Mouse (Mus musculus) forebrain, postnatal 0 days (tissue): ENCODE results near the gene Cfap126. TPM values are rescaled to one million over a fixed set of nuclear protein-coding genes. Genes with fewer than 3 reads are reported as not detected.
A peak's percentile ranks its signal among the peaks of the same experiment; 100 is the strongest.
"Not testable (repeated sequence)": the region's sequence is repeated elsewhere in the genome, so short reads cannot be mapped to it uniquely, and the experiment has no call there.

Experiments used
- ATAC-seq: fragments of 200-750 bp; cut with Nextera tagmentation; 2 replicates; pipeline ENCODE4 v1.8.0; 2017; ENCODE audit warnings: mild to moderate bottlenecking, moderate library complexity
- DNase-seq: peaks from one replicate; pipeline ENCODE4 v3.0.0-alpha.2; 2015
- H3K27ac ChIP-seq: fragments of 300-500 bp; sonication (generic); 2 replicates; pipeline ENCODE4 v1.5.1; 2014; ENCODE audit warnings: low read depth, mild to moderate bottlenecking, antibody characterized with exemption, low read length, moderate library complexity, mixed read lengths
- H3K27me3 ChIP-seq: fragments of 300-500 bp; sonication (generic); 2 replicates; pipeline ENCODE4 v1.6.1; 2014; ENCODE audit warnings: mild to moderate bottlenecking, low read length, mixed read lengths; ENCODE audit not compliant: insufficient read depth
- H3K36me3 ChIP-seq: fragments of 300-500 bp; sonication (generic); 2 replicates; pipeline ENCODE4 v1.6.1; 2014; ENCODE audit warnings: mild to moderate bottlenecking, moderate library complexity; ENCODE audit not compliant: insufficient read depth
- H3K4me1 ChIP-seq: fragments of 300-500 bp; sonication (generic); 2 replicates; pipeline ENCODE4 v1.6.1; 2014; ENCODE audit warnings: antibody characterized with exemption; ENCODE audit not compliant: insufficient read depth
- H3K4me2 ChIP-seq: fragments of 300-500 bp; sonication (generic); 2 replicates; pipeline ENCODE4 v1.6.1; 2014; ENCODE audit warnings: low read depth, mild to moderate bottlenecking, moderate library complexity
- H3K4me3 ChIP-seq: fragments of 300-500 bp; sonication (generic); 2 replicates; pipeline ENCODE4 v1.5.1; 2014; ENCODE audit warnings: low read depth, low read length, mixed read lengths
- H3K9ac ChIP-seq: fragments of 300-500 bp; sonication (generic); 2 replicates; pipeline ENCODE4 v1.6.1; 2014; ENCODE audit warnings: mild to moderate bottlenecking
- H3K9me3 ChIP-seq: fragments of 300-500 bp; sonication (generic); 2 replicates; pipeline ENCODE4 v1.6.1; 2016; ENCODE audit warnings: low read length
- CTCF ChIP-seq: sonication (generic); IDR thresholded peaks from 2 replicates; pipeline ENCODE4 v1.5.1; 2016; ENCODE audit warnings: antibody characterized with exemption, control low read depth, low read depth
- WGBS: fragments of 180-500 bp; shearing (Covaris S2); extraction: QIAGEN DNeasy Blood & Tissue Kit; methylation state at CpG from one replicate; pipeline ENCODE4 v1.1.7; 2014; 5-methylcytosine and 5-hydroxymethylcytosine counted together
- polyA plus RNA-seq: library from polyadenylated mRNA; unstranded; fragments of >200 nt; fragmentation: Nextera tagmentation; extraction: Ambion mirVana; gene quantifications from 2 replicates; pipeline ENCODE4 v1.2.1, GENCODE M21; 2015
- total RNA-seq: library from RNA; depleted of rRNA; stranded (reverse); fragments of >200 nt; gene quantifications from 2 replicates; pipeline ENCODE4 v1.2.3, GENCODE M21; 2014; rRNA removed

Gene Cfap126
- total RNA-seq: 1.7 and 2.4 TPM in 2 replicates
- polyA plus RNA-seq: 11.7 and 13.7 TPM in 2 replicates

DNA sequence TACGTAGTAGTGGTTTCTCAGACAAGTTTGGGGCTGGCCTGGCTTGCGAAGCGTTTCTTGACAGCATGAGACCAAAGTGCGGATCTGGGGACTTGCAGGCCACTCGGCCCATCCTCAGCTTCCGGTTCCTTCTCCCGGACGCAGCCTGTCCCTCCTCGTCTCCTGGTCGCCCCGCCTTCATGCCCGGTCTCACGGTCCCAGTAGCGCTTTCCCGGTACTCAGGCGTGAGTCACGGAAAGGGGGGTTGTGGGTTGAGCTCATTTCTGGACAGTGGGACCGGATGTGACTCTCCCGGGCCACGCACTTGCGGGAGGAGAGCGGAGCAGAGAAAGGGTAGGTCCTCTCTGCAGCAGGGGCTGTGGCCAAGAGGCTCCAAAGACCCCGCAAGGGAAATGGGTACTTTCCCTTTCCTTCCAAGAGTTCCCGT is at the start of gene Cfap126:
TSS of gene Cfap126 (plus strand) at position 46 of the 427 bp plus-strand sequence.
- DNase-seq: peak; percentile 29
- H3K4me1 ChIP-seq: 0 out of 2 replicates have a peak, but pooled peaks cover 7% of the 10 kb centered on the region
- peak within 1 kb of the TSS; percentile 41 for H3K4me3 ChIP-seq
- TF ChIP-seq CTCF: no peak
- under 1% methylated on average over 24 of the region's 24 CpGs for WGBS
- peak within 1 kb of the TSS; percentile 21; the same call in 1 of the 2 replicates for H3K27ac ChIP-seq
- peak within 1 kb of the TSS; percentile 78 for H3K4me2 ChIP-seq
- H3K36me3 ChIP-seq: no peaks in the 10 kb centered on the region
- ATAC-seq: no peak
- H3K27me3 ChIP-seq: no peaks in the 10 kb centered on the region
- no peaks in the 10 kb centered on the region for H3K9me3 ChIP-seq
- peak within 1 kb of the TSS; percentile 47 for H3K9ac ChIP-seq

- ATAC-seq: peak; percentile 66
- Histone ChIP-seq H3K27me3 (peaks cover 15% of the 10 kb centered on the region), H3K4me2 (peak within 1 kb of the TSS; percentile 47), H3K4me3 (peak within 1 kb of the TSS; percentile 35)
- not testable (repeated sequence) for H3K27ac ChIP-seq, H3K4me1 ChIP-seq, H3K36me3 ChIP-seq, H3K9ac ChIP-seq, H3K9me3 ChIP-seq
- TF ChIP-seq CTCF: peak; percentile 57
- peak; percentile 76 for DNase-seq
- 3% methylated on average over 37 of the region's 75 CpGs for WGBS
Observed at GRCm38 (mm10) chr1:171064491-171065242, 49.1 kb upstream of the Cfap126 start, which contains the start of gene Fcgr3. Fcgr3 (minus strand) TSS chr1:171064935.

DNA sequence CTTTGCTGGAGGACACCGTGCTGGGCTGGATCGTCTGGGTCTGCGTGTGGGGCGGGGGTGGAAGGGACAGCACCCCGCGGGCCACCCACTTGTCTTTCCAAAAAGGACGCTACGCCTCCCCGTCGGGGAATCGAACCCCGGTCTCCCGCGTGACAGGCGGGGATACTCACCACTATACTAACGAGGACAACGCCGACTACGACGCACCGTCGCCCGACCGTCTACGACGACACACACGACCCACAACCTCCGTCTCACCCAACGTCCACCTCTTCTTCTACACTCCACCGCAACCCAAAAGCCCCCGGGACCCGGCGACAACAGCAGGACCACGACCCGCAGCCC is 48.5 kb upstream of the Cfap126 start:
- WGBS: under 1% methylated on average over 14 of the region's 35 CpGs
- ATAC-seq: peak; percentile 68
- not testable (repeated sequence) for DNase-seq

DNA sequence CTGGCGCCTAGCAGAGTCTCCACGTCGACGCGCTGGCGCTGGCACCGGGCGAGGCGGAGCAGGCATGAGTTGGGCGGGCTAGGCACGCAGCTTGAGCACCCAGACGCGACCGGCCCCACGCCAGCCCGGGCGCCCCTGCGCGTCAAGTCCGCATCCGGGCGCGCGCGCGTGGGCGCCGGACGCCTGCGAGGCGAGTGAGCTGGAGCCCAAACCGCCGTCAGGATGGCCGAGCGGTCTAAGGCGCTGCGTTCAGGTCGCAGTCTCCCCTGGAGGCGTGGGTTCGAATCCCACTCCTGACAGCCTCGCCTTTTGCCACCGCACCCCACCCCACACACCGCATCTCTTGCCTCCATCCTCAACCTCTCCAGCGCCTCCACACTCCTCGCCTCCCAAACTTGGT is 48.0 kb upstream of the Cfap126 start:
- H3K4me1 ChIP-seq, H3K9me3 ChIP-seq, H3K9ac ChIP-seq, H3K27ac ChIP-seq, H3K36me3 ChIP-seq, DNase-seq: not testable (repeated sequence)
- peaks cover 17% of the 10 kb centered on the region for H3K27me3 ChIP-seq
- WGBS: 5% methylated on average over 25 of the region's 45 CpGs
- peak overlapping the region; percentile 43 for H3K4me2 ChIP-seq
- peak overlapping the region; percentile 18; the same call in 1 of the 2 replicates for H3K4me3 ChIP-seq
- peak; percentile 14 for ATAC-seq

More for the DNA sequence above, 48.5 kb upstream of the Cfap126 start:
- Histone ChIP-seq H3K4me2 (peak overlapping the region; percentile 42), H3K4me3 (peak overlapping the region; percentile 27), H3K27me3 (peaks cover 17% of the 10 kb centered on the region)
- not testable (repeated sequence) for H3K9ac ChIP-seq, H3K27ac ChIP-seq, H3K4me1 ChIP-seq, H3K9me3 ChIP-seq, H3K36me3 ChIP-seq

GRCm38 (mm10) chr1:171066583-171066982 is 47.1 kb upstream of the Cfap126 start:
- H3K9me3 ChIP-seq, DNase-seq, H3K27ac ChIP-seq, ATAC-seq, H3K4me2 ChIP-seq, H3K9ac ChIP-seq, H3K4me1 ChIP-seq, H3K4me3 ChIP-seq, H3K36me3 ChIP-seq: not testable (repeated sequence)
- peaks cover 17% of the 10 kb centered on the region for H3K27me3 ChIP-seq
- WGBS: 37% methylated on average over 2 of the region's 10 CpGs

- not testable (repeated sequence) for H3K4me2 ChIP-seq, H3K36me3 ChIP-seq, H3K27ac ChIP-seq, H3K4me1 ChIP-seq, H3K9ac ChIP-seq, H3K9me3 ChIP-seq, ATAC-seq, H3K4me3 ChIP-seq, DNase-seq
- WGBS: 58% methylated on average over 5 of the region's 5 CpGs
- peaks cover 17% of the 10 kb centered on the region for H3K27me3 ChIP-seq
Observed at GRCm38 (mm10) chr1:171067928-171068327, 45.8 kb upstream of the Cfap126 start.

DNA sequence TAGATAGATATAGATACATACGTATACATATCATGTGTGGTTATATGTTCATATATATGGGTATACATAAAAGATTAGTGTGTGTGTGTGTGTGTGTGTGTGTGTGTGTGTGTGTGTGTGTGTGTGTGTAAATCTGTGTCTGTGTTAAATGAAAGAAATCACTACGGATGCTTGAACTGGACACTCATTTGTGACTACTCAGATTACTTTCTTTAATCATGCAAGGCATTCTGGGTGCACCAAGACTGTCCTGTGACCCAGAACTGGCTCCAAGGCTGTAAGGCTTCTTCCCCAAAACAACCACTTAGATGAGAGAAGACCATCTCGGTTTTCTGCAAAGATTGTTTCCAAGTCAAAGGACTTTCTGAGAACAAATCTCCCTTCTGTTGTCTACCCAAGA is 44.2 kb upstream of the Cfap126 start:
- H3K27me3 ChIP-seq, ATAC-seq, H3K4me3 ChIP-seq, H3K4me2 ChIP-seq, H3K9me3 ChIP-seq, H3K27ac ChIP-seq, H3K9ac ChIP-seq, H3K36me3 ChIP-seq, H3K4me1 ChIP-seq: not testable (repeated sequence)
- DNase-seq: peak; percentile 44
- WGBS: 66% methylated on average over 3 of the region's 3 CpGs

DNA sequence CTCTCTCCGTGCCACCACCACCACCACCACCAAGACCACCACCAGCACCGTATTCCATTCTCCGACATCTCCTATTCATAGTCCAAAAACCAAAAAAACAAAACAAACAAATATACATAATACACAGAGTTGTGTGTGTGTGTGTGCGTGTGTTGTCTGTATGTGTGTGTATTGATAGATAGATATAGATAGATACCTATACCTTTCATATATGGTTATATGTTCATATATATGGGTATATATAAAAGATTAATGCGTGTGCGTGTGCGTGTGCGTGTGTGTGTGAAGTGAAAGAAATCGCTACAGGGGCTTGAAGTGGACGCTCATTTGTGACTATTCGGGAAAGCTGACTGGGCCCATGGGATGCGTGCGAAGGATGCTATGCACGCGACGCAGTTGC is 42.8 kb upstream of the Cfap126 start:
- not testable (repeated sequence) for ATAC-seq, H3K9ac ChIP-seq, H3K36me3 ChIP-seq, H3K9me3 ChIP-seq, H3K27ac ChIP-seq, H3K27me3 ChIP-seq, H3K4me1 ChIP-seq
- WGBS: 18% methylated on average over 11 of the region's 16 CpGs
- Histone ChIP-seq H3K4me3 (peak overlapping the region; percentile 6; the same call in 1 of the 2 replicates), H3K4me2 (peak overlapping the region; percentile 31)
- DNase-seq: peak; percentile 31

- ATAC-seq: peak; percentile 55
- H3K27ac ChIP-seq, DNase-seq, H3K4me1 ChIP-seq, H3K9me3 ChIP-seq, H3K9ac ChIP-seq, H3K27me3 ChIP-seq, H3K4me3 ChIP-seq, H3K4me2 ChIP-seq, H3K36me3 ChIP-seq: not testable (repeated sequence)
- WGBS: no CpG with 5 or more reads among the region's 35 CpGs
Observed at GRCm38 (mm10) chr1:171071726-171072125, 42.0 kb upstream of the Cfap126 start.

GRCm38 (mm10) chr1:171072217-171072616 is 41.5 kb upstream of the Cfap126 start:
- H3K9ac ChIP-seq, H3K4me3 ChIP-seq, H3K27ac ChIP-seq, H3K36me3 ChIP-seq, H3K4me1 ChIP-seq, H3K9me3 ChIP-seq, DNase-seq, H3K4me2 ChIP-seq, H3K27me3 ChIP-seq: not testable (repeated sequence)
- WGBS: no CpG with 5 or more reads among the region's 45 CpGs
- peak; percentile 64 for ATAC-seq
